Mouse (Mus musculus) lung, adult 2 months (tissue): Measurements from ENCODE around the gene Zfp592. TPM values are rescaled to one million over a fixed set of nuclear protein-coding genes. Genes with fewer than 3 reads are reported as not detected.
A peak's percentile ranks its signal among the peaks of the same experiment; 100 is the strongest.

ENCODE experiments used
- DNase-seq: peaks from one replicate; pipeline ENCODE4 v3.0.0; 2022
- H3K4me1 ChIP-seq: fragments of 200-500 bp; 2 replicates; pipeline ENCODE4 v1.6.1; 2011; ENCODE audit warnings: low read length; ENCODE audit not compliant: control insufficient read depth, insufficient read depth
- H3K4me3 ChIP-seq: fragments of 200-500 bp; replicated peaks from 2 replicates; pipeline ENCODE3; 2011; ENCODE audit warnings: low read depth, mild to moderate bottlenecking, control low read depth, low read length; ENCODE audit errors: extremely low read depth
- CTCF ChIP-seq: fragments of 200-500 bp; IDR thresholded peaks from 2 replicates; pipeline ENCODE4 v1.5.1; 2011; ENCODE audit warnings: mild to moderate bottlenecking, low read length, control low read depth; ENCODE audit not compliant: insufficient read depth
- POLR2A ChIP-seq: fragments of 200-500 bp; IDR thresholded peaks from 2 replicates; pipeline ENCODE4 v1.6.1; 2011; ENCODE audit warnings: low read depth, mild to moderate bottlenecking, control low read depth, low read length, borderline replicate concordance; ENCODE audit errors: extremely low read depth
- WGBS: fragments of 180-500 bp; shearing (Covaris S2); methylation state at CpG from one replicate; pipeline ENCODE4 v1.1.7; 2018; 5-methylcytosine and 5-hydroxymethylcytosine counted together
- polyA plus RNA-seq: library from polyadenylated mRNA; depleted of rRNA; stranded (reverse); fragments of >200 nt; gene quantifications from 2 replicates; pipeline ENCODE4 v1.2.3, GENCODE M21; 2012; rRNA removed

Gene Zfp592
- polyA plus RNA-seq: 16.4 and 20.1 TPM in 2 replicates

DNA sequence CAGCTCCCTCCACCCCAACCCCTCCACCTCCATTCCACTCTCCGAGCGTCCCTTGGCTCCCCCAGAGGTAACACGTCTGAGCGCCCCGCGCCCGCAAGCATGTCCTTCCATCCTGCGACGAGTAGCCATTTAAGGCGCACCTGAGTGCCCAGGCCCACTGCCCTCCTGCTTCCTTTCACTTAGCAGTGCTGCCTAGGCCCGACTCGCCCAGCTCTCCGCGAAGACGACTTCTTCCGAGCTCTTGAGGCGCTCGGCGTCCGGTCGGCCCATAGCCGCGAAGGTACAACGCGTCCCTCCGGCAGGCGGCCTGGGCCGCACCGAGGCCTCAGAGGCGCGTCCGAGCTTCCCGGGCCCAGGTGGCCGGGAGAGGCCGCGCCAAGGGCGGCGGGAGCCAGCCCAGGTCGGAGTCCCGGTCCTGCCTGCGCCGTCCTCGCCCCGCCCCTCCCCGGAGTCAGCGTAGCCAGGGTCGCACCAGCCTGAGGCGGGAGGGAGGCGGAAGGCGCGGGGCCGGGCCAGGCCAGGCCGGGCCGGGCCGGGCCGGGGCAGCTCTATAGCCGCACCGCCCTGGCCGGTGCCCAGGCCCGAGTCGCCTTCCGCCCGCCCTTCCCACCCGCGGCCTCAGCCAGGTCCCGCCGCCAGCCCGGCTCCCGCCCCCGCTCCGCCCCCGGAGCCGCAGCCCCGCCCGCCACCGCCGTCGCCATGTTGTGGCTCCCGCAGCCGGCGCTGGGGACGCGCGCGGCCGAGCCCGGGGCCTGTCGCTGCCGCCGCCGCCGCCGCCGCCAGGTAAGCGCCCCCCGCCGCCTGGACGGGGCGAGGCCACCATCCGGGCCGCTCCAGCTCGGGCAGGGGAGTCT is at the start of gene Zfp592:
Gene Zfp592, plus strand, starts transcription at position 702 of the 854 bp plus-strand sequence.
- H3K4me3 ChIP-seq: peak within 1 kb of the TSS; percentile 94
- peak; percentile 42; the same call in 1 of the 2 replicates for TF ChIP-seq POLR2A
- TF ChIP-seq CTCF: no peak
- 1% methylated on average over 72 of the region's 102 CpGs for WGBS

DNA sequence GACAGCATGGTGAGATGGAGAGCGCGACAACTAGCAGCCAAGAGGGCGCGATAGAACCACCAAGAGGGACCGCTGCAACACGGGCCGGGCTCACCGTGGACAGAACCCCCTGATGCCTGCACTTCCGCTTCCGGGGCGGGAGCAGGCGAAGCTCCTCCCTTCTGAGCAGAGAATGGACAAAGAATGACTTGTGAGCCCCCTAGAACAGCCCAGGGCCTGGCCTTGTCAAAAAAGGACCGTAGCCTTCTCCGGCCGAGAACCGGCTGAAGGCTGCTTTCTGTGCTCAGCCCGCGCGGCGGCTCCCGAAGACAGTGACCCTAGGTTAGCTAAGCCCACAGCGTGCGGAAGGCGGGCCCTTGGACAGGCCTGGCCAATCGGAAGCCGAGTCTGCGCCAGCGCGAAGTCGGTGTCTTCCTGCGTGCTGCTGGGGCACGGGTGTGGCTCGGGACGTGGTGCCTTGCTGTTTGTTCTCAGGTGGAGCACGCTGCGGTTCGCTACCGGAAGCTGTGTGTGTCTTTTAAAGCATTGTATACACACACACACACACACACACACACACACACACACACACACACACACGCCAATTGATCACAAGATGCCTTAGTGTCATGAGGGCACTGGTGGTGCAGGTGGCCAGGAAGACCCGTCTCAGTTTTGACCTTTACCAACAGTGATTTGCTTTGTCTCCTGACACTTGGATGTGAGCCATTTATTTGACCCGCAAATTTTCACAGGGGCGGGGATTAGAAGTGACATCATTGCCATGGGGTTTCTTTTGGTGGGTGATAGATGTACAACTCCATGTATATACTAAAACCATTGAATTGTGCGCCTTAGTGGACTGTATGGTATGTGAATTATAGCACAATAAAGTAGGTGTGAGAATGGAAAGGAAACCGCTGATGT is 45.8 kb upstream of the Zfp592 start, which contains the start of gene Sec11a:
Gene Sec11a, minus strand, starts transcription at position 336 of the 906 bp plus-strand sequence.
- H3K4me1 ChIP-seq: peaks cover 8% of the 10 kb centered on the region; the same call in 1 of the 2 replicates
- TF ChIP-seq POLR2A (peak; percentile 91; the same call in 1 of the 2 replicates), CTCF (no peak)
- peak within 1 kb of the TSS; percentile 96 for H3K4me3 ChIP-seq
- WGBS: 2% methylated on average over 44 of the region's 44 CpGs
- peak; percentile 97 for DNase-seq

More for the DNA sequence above, at the start of gene Zfp592:
- peak; percentile 87 for DNase-seq
- peaks cover 13% of the 10 kb centered on the region for H3K4me1 ChIP-seq

DNA sequence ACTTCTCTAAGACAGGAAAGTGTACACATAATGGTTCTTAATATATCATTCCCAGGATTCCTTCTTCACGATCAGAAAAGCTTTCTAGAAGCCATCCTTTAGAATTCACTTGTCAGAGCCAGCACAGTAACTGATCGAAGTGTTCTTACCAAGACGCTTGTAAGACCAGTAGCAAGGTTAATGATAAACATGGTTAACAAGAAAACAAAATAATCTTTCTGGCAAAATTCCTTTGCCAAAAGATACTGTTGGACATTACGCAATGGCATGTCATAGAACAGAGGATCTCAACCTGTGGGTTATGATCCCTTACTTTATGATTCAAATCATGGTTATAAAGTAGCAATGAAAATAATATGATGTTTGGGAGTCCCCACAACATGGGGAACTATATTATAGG is 42.0 kb upstream of the Zfp592 start:
- no peak for DNase-seq
- TF ChIP-seq POLR2A (no peak), CTCF (no peak)
- H3K4me1 ChIP-seq: peaks cover 4% of the 10 kb centered on the region; the same call in 1 of the 2 replicates
- no peak overlapping the region for H3K4me3 ChIP-seq
- WGBS: 83% methylated on average over 4 of the region's 4 CpGs

DNA sequence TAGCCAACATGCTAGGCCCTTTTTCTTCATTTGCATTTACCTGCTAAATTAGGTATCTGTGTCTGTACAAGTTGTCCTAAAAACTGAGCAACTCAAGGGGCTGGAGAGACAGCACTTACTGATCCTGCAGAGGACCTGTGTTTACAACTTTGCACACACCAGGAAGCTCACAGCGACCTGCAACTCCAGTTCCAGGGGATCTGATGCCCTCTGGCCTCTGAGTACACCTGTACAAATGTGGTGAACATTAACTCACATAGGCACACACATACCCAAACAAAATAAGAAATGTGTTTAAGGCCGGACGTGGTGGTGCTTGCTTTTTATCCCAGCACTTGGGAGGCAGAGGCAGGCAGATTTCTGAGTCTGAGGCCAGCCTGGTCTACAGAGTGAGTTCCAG is 41.3 kb upstream of the Zfp592 start:
- no peaks in the 10 kb centered on the region for H3K4me1 ChIP-seq
- no peak for DNase-seq
- 64% methylated on average over 3 of the region's 3 CpGs for WGBS
- TF ChIP-seq POLR2A (no peak), CTCF (no peak)
- no peak overlapping the region for H3K4me3 ChIP-seq

DNA sequence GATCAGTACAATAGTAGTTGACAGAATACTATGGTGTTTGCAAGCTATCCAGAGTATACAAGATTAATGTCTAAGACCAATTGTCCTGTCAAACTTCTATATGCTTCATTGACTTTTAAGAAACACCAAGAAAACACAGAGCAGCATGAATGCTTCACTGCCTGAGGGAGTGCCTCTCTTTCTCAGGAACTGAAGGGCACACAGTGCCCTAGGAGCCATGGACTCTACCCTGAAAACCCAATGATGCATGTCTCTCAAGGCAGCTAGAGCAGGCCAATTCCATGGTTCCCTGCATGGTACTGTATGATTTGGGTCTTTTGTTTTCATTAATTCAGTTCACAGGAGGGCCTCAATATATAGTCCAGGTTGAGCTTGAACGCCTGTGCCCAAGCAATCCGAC is 39.2 kb upstream of the Zfp592 start:
- Histone ChIP-seq H3K4me1 (no peaks in the 10 kb centered on the region), H3K4me3 (no peak overlapping the region)
- 80% methylated on average over 2 of the region's 2 CpGs for WGBS
- TF ChIP-seq CTCF: no peak
- TF ChIP-seq POLR2A: no peak
- DNase-seq: no peak

DNA sequence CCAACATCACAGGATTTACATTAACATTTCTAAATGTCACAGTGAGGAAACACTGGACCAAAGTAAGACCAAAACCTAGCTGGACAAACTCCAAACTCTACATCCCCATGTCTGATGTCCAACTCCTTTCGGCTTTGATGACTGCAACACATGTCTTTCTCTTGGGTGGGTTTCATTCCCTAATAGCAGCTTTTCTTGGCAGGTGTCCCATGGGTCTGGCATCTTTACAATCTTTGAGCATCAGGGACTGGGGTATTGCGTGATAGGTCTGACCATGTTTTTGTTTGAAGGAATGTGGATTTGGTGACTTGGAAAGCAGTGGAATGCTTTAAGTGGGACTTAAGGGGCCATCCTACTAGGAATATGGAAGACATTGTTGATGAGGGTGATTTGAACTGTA is 36.6 kb upstream of the Zfp592 start:
- no peaks in the 10 kb centered on the region for H3K4me1 ChIP-seq
- H3K4me3 ChIP-seq: no peak overlapping the region
- TF ChIP-seq POLR2A (no peak), CTCF (no peak)
- 76% methylated on average over 2 of the region's 2 CpGs for WGBS
- DNase-seq: no peak

DNA sequence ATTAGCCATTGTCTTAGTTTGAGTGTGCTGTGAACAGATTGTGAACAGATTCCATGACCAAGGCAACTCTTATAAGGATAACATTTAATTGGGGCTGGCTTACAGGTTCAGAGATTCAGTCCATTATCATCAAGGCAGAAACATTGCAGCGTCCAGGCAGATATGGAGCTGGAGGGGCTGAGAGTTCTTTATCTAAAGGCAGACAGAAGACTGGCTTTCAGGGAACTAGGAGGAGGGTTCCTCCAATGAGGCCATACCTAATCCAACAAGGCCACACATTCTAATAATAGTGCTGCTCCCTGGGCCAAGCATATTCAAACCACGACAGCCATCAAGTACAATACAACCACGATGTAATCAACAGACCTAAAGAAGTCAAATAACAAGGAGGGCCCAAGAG is 34.5 kb upstream of the Zfp592 start:
- Histone ChIP-seq H3K4me1 (no peaks in the 10 kb centered on the region), H3K4me3 (no peak overlapping the region)
- no peak for DNase-seq
- no peak for TF ChIP-seq CTCF
- TF ChIP-seq POLR2A: no peak
- 74% methylated on average over 3 of the region's 3 CpGs for WGBS

DNA sequence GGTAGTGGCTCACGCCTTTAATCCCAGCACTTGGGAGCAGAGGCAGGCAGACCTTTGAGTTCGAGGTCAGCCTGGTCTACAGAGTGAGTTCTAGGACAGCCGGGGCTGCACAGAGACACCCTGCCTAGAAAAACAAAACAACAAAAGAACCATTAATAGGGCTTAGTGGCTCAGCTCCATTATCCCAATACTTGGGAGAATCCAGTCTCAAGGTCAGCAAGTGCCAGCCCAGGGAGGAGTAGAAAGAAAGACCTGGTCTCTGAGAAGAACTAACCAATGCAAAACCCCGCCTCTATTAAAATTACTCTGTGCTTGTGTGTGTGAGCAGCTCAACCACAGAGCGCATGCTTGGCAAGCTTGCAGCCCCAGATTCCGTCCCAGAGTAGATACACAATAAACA is 30.7 kb upstream of the Zfp592 start:
- Histone ChIP-seq H3K4me1 (no peaks in the 10 kb centered on the region), H3K4me3 (no peak overlapping the region)
- TF ChIP-seq CTCF: no peak
- no peak for TF ChIP-seq POLR2A
- WGBS: 76% methylated on average over 6 of the region's 6 CpGs
- DNase-seq: no peak

DNA sequence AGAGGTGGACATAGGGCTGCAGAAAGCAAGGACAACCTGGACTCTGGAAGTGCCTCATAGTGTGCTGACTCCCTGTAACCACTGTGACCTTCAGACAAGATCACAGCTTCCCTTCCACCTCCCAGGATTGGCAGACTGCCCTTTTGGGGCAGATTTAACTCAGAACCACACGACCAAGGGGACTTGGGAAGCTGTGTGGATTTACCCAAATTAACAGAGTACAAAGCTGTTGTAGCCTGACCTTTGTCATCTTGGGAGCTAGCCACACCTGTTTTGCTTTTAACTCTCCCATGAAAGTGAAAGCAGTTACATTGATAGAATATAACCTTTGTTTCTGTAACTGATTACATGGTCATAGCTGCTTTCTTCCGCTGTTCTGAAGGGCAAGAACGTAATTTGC is 22.6 kb upstream of the Zfp592 start:
- 71% methylated on average over 3 of the region's 3 CpGs for WGBS
- no peak for DNase-seq
- TF ChIP-seq POLR2A: no peak
- no peak for TF ChIP-seq CTCF
- Histone ChIP-seq H3K4me1 (no peaks in the 10 kb centered on the region), H3K4me3 (no peak overlapping the region)

DNA sequence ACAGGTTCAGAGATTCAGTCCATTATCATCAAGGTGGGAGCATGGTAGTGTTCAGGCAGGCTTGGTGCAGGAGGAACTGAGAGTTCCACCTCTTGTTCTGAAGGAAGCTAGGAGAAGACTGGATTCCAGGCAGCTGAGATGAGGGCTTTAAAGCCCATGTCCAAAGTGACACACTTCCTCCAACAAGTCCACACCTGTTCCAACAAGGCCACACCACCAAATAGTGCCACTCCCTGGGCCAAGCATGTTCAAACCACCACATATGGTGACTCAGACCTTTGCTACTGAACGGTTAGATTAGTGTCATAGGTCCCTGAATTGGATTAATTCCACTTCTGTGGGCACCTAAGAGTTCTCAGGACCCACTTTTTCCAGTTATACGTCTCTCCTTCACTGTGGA is 22.1 kb upstream of the Zfp592 start:
- Histone ChIP-seq H3K4me1 (no peaks in the 10 kb centered on the region), H3K4me3 (no peak overlapping the region)
- DNase-seq: no peak
- TF ChIP-seq POLR2A (no peak), CTCF (no peak)
- 67% methylated on average over 2 of the region's 2 CpGs for WGBS
